Mouse (Mus musculus) WW6 (cell line): ENCODE measurements around the gene Ldlrad2.
"Not testable (repeated sequence)": the region's sequence is repeated elsewhere in the genome, so short reads cannot be mapped to it uniquely, and the experiment has no call there.

ENCODE experiments used
- DNase-seq: peaks from one replicate; pipeline ENCODE4 v3.0.0-alpha.2; 2013; ENCODE audit warnings: low read depth, low spot score

The Ldlrad2 gene

DNA sequence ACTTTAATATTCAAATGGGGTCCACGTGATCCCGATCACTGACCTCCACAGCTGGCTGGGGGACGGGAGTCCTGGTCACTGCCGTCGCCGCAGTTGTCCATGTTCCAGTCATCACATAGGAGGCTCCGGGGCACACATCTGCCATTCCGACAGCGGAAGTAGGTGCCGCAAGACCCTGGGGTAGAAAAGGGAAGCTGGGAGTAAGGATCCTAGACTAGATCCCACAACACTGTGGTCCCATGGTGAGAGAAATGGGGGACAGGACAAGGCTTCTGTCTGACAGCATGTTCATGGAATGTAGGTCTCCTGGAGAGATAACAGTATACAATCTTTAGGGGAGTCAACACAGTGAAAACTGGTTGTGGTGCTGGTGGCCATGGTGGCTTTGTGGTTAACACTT is at the start of gene Ldlrad2:
Ldlrad2 (minus strand) TSS at position 101 of the 400 bp plus-strand sequence.
- no peak for DNase-seq

GRCm38 (mm10) chr4:137622847-137623246 is 48.5 kb upstream of the Ldlrad2 start:
- DNase-seq, result no peak

GRCm38 (mm10) chr4:137610256-137610655 is 35.9 kb upstream of the Ldlrad2 start:
- DNase-seq, result no peak

DNA sequence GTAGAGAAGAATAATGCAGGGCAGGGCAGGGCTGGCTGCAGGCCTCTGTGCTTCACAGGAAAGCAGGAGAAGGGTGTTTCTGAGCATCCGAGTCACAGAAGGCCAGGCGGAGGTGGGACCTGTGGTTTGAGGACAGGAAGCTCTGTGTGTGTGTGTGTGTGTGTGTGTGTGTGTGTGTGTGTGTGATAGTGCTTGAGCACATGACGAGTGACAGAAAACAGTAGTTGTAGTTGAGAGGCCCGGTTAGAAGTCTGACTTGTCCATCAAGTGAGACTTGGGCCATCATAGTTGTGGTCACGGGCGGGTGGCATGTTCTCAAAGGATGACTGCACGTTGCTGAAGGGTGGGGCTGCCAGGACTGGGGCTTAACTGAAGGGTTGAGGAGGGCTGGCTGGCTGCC is 35.3 kb upstream of the Ldlrad2 start:
- DNase-seq, result no peak

DNA sequence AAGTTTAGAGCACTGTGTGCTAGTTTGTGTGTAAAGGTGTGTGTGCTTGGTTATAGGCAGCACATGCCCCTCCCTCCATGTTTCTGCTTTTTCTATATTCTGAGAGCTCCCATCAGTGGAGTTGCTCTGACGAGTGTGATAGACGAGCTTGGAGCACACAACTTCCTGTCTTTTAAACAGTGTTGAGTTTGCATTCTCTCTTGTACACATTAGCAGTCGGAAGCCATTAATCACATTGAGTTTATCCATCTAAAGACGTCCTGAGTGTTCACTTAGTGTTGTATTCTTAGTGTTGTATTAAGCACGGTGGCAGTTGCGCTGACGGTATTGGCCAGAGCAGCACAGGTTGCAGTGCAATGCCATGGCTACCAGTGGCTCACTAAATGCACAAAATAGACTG is 34.9 kb upstream of the Ldlrad2 start:
- DNase-seq, result no peak

DNA sequence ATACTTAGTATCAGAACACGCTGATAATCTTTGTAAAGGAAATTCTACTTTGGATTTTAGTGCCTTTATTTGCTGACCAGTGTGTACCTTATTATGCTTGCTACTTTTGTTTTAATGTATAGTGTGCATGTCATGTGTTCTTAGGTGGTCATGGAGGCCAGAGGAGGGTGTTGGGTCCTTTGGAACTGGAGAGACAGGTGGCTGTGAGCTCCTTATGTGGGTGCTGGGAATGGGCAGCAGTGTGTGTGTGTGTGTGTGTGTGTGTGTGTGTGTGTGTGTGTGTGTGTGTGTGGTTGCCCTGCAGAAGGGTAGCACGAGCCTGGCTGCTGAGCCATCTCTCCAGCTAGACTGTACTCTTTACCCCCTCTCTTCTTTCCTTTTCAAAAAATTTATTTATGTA is 32.7 kb upstream of the Ldlrad2 start:
- no peak for DNase-seq

GRCm38 (mm10) chr4:137603449-137604171 is 29.2 kb upstream of the Ldlrad2 start:
- DNase-seq, result no peak

DNA sequence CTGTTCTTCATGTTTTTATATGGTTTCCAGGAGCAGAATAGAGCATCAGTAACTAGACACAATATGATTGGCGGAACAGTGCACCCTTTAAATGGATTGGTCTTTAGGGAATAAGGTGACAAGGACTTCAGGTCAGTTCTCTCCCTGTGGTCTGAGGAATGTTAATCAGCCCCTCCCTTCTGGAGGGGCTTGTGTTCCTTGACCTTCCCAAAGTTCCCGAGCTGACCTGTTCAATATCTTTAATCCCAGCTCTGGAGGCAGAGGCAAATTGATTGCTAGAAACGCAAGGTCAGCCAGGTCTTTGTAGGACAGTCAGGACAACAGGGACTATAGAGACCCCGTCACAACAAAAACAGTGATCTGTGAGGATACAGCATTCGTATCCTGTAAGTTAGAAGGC is 24.2 kb upstream of the Ldlrad2 start:
- no peak for DNase-seq

DNA sequence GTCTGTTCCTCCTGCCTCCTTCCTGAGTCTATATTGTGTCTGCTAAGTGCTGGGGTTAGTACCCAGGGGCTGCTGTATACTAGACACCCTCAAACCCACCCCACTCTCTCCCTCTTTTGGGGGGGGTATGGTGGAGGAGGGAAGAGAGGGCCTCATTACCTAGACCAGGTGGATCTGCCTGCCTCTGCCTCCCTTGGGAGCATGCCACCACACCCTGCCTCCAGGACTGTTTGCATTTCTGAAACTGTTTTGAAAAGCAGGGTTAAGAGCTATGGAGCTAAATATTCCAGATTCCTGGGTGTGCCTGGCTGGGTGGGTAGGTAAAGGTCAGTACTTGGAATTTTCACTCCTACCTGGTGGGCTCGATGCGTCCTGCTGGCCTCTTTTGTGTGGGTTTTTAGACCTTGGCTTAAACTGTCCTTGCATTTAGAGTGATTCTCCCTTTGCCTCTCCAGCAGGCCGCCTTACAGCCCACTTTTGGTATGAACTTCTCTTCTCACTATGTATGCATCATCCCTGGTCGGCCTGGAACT is 22.8 kb upstream of the Ldlrad2 start:
- peak; percentile 24 for DNase-seq

DNA sequence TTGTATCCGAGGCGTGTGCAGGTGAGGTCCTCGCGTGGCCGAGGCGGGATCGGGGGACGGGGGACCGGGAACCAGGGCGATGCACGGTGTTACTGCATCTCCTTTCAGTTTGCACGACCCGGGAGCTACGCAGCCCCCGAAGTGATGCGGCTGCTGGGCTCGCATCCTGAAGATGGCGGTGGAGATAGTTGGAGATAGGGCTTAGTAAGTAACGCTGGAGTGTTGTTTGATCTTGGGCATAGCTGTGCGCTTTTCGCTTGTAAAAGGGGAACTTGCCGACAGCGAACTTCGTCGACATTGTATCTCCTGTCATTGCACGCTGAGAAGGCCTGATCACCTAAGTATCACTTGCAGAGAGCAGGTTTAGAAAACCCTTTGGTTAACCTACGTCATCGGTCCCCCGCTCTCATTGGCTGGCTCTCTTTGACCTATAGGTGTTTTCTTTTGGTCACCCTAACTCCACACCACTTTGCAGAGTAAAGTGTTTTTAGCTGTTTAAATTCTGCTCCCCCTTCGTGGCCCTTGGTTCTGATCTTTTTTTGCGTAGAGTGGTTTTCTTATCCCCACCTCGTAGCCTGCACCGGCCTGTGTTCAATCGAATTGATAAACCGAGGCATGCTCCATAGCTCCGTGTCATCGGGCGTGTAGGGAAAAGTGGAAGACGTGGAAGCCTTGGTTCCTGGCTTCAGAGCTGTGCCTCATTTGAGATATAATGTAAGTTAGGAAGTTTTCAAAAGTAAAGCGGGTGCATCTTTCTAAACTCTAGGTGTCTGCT is 20.3 kb upstream of the Ldlrad2 start:
- peak; percentile 33 for DNase-seq

DNA sequence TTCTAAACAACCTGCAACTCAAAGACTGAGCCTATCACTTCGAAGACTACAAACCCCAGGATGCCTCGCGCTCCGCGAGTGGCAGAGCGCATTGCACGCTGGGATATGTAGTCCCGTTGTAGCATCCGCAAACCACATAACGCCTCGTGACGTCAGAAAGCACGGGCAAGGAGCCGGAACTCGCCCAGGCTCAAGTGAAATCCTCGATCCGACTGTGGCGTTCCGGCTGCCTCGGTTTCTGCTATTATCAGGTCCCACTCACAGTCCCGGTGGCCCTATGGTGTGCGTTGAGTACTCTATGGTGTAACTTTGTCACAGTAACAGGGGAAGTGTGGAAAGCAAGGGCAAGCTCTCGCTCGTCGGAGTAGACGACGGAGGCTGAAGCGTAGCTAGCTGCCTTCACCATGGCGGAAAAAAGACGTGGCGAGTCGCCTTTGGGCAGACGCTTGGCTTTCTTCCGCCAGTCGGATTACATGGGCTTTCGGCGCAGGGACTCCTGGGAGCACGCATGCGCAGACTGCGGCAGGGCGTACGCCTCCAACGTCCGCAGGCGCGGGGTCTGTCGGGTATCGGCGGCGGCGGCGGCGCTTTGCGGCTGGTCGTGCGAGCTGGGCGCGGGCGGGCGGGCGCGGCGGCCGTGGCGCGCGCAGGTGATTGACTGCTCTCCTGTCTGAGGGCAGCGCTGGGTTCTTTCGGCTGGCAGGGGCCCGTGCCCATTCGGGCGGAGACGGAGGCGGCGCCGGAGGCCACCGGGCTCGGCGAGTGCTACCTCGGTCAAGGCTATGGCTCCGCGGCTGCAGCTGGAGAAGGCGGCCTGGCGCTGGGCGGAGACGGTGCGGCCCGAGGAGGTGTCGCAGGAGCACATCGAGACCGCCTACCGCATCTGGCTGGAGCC is 19.5 kb upstream of the Ldlrad2 start, which contains the start of gene Usp48:
Usp48 (plus strand) TSS at position 155 of the 895 bp plus-strand sequence.
- DNase-seq, result peak; percentile 92

DNA sequence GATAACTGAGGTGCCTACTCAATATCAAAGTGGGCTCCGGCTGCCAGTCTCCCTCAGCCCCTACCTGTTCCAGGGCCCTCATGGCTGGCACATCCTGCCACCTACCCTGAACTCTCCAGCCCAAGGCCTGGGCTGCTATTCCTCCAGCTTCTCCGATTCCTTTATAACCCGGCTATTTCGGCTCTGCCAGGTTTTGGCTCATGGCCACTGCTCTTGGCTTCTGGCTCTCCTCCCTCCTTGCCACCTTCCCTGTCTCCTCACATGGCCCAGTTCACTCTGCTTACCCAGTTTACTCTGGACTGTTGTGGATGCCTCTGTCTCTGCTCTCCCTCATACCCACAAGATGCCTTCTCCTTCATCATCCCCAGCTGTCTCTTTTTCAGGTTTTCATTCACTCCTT is 16.6 kb upstream of the Ldlrad2 start:
- no peak for DNase-seq

DNA sequence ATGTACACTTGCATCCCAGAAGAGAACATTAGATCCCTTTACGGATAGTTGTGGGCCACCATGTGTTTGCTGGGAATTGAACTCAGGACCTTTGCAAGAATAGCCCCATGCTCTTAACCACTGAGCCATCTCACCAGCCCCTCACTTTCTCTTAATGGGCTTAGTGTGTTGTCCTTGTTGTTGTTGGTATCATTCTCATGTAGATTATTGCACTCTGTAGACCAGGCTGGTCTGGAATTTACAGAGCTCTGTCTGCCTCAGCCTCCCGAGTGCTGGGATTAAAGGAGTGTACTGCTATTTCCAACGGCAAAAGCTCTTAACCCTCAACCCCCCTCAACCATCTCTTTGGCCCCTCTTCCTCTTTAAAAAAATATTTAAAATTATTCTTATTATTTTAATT is 15.2 kb upstream of the Ldlrad2 start:
- DNase-seq, result no peak

DNA sequence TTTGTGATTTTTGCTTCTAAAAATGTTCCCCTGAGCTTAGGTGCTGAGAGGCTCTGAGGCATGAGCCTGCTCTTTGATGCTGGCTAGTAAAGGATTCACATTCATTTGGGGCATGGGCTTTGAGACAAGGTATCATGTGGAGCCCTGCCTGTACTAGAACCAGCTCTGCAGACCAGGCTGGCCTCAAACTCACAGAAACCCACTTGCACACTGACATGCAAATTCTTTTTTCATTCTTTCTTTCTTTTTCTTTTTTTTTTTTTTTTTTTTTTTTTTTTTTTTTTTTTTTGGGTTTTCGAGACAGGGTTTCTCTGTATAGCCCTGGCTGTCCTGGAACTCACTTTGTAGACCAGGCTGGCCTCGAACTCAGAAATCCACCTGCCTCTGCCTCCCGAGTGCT is 14.7 kb upstream of the Ldlrad2 start:
- DNase-seq, result not testable (repeated sequence)

DNA sequence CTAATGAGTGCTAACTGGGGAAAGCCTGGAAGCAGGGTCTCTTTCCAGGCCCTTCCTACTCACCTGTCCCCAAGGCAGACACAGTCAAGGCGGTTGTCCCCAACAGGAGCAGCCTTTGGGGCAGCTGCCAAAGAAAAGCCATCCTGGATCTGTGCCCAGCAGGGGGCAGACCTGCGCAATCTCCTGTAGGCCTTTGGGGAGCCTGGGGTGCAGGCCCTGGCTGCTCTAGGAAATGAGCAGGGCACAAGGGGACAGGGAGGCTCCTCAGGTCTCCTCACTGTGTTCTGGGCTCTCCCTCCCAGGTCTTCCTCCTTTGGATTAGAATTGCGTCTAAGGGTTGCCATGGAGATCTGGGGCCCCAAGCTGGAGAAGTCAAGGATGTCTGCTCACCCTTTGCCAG is 7.4 kb upstream of the Ldlrad2 start:
- peak; percentile 28 for DNase-seq

DNA sequence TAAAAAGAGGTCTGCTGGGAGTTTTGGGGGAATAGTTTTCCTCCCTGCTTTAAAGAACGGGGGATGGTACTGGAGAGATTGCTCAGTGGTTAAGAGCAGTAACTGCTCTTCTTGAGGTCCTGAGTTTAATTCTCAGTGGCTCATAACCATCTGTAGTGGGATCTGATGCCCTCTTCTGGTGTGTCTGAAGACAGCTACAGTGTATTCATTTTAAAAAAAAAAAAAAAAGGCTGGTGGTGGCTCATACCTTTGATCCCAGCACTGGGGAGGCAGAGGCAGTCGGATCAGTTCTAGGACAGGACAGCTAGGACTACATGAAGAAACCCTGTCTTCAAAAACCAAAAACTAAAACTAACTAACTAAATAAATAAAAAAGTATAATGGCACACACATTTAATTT is 5.9 kb upstream of the Ldlrad2 start:
- no peak for DNase-seq

GRCm38 (mm10) chr4:137579789-137580188 is 5.4 kb upstream of the Ldlrad2 start:
- DNase-seq, result no peak

GRCm38 (mm10) chr4:137578181-137578845 is 3.9 kb upstream of the Ldlrad2 start:
- peak; percentile 53 for DNase-seq

GRCm38 (mm10) chr4:137577486-137577885 is 3.1 kb upstream of the Ldlrad2 start:
- no peak for DNase-seq

GRCm38 (mm10) chr4:137569873-137570272 is 4.5 kb downstream of the Ldlrad2 start:
- no peak for DNase-seq

- DNase-seq, result no peak
These were observed 17.6 kb downstream of the Ldlrad2 start for GRCm38 (mm10) chr4:137556673-137557210.
